Mouse (Mus musculus): Measurements from ENCODE around the gene Wfdc18.

DNA sequence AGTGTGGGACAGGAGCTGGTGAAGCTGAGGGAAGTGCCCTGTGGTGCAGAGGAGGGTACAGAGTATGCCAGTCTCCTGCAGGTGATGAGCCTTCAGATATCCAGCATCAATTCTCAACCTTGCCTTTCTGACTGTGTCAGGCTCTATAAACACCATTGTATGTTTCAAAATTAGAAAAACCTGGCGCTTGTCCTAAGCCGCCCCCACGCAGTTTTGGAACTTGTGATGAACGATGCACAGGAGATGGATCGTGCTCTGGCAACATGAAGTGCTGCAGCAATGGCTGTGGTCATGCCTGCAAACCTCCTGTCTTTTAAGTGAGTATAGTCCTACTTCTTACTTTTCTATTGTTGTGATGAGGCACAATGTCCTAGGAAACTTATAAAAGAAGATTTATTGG, 868 bp downstream of the Wfdc18 start:
- TF ChIP-seq CTCF (IDR thresholded peaks at IDR 0.05; ENCODE audit: low read depth): no peak
- no peak for TF ChIP-seq EP300 (IDR thresholded peaks at IDR 0.05; ENCODE audit: low read depth)

Data from liver, postnatal 0 days (tissue).